Mouse (Mus musculus): ENCODE results near the gene Npvf.
A peak's percentile ranks its signal among the peaks of the same experiment; 100 is the strongest.

Npvf gene

GRCm38 (mm10) chr6:50654356-50654755 is at the start of gene Npvf:
Npvf (minus strand) TSS chr6:50654439.
- DNase-seq, result no peak

DNA sequence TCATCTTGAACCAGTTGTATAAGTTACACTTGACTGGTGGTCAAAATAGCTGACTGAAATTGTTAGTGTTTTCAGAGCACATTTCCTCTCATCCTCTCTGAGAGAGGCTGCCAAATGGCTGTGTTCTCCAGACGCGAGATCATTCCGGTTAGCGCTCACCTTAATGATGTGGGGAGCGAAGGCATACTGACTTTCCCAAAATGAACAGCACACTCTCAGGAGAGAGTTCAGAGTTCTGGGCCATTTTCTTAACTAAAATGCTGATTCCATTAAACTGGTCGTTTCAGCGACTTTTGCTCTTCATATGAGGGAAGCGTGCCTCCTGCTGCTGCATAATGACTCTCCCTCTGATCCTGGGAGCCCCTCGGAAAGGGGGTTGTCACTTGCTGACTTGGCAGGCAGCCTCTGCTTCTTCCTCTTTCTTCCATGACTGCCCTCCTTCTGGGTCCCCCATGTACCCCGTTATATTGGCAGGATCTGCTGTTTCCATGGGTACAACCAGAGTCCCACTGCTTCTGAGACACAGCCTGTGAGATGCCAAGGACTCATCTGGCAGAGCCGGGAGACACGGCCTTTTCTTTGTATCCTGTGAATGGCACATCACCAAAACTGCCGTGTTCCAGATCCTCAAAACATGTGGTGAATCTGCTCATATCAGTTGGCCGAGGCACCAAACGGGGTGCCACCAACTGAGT is 35.0 kb upstream of the Npvf start:
- DNase-seq, result peak in 1 of 2 experiments; percentile 22

DNA sequence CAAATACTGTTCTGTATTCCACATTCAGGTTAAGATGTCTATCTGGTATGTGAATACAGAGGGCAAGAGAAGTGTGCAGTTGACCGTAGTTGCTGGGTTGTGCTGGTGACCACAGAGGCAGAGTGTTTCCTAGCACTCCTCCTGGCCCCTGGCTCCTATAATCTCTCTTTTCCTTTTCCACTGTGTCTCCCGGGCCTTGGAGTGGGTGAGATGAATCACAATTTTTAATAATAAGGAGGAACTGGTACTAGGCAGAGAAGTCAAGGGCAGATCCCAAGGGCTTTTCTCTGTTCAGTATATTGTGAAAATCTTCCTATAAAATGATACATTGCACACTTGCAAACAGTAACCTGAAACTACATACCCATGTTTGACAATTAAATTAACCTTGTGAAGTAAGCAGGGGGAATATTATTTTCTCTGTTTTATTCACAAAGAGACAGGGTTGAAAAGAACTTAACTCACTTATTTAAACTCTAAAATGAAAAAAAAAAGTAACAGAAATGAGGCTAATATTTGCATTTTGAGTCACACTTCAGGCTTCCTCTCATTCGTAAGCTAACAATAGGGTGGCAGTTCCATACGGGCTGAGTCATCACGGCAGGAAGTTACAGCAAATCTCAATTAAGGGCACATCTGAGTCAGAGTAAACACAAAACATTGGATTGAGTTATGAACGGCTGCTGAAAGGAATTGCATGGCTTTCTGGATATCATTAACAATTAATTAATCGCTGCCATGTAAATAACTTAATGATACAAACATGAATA is 30.6 kb upstream of the Npvf start:
- no peak for DNase-seq

DNA sequence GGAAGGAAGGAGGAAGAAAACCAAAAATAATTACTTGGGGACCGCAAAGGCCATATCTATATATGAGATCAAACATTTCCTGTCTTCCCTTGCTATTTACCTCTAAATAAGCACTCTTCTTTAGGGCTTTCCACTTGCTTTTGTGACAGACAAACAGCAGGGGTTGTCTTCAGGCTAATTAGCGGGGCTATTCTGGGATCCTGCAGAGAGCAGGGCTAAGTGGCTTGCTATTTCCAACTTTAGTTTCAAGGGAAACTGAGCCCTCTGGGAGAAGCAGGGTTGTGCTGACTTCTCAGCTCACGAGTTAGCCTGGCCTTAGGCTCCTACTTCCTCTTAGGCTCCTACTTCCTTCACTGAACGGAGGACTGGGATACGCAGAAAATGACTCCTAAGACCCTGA is 27.3 kb upstream of the Npvf start:
- DNase-seq, result no peak

DNA sequence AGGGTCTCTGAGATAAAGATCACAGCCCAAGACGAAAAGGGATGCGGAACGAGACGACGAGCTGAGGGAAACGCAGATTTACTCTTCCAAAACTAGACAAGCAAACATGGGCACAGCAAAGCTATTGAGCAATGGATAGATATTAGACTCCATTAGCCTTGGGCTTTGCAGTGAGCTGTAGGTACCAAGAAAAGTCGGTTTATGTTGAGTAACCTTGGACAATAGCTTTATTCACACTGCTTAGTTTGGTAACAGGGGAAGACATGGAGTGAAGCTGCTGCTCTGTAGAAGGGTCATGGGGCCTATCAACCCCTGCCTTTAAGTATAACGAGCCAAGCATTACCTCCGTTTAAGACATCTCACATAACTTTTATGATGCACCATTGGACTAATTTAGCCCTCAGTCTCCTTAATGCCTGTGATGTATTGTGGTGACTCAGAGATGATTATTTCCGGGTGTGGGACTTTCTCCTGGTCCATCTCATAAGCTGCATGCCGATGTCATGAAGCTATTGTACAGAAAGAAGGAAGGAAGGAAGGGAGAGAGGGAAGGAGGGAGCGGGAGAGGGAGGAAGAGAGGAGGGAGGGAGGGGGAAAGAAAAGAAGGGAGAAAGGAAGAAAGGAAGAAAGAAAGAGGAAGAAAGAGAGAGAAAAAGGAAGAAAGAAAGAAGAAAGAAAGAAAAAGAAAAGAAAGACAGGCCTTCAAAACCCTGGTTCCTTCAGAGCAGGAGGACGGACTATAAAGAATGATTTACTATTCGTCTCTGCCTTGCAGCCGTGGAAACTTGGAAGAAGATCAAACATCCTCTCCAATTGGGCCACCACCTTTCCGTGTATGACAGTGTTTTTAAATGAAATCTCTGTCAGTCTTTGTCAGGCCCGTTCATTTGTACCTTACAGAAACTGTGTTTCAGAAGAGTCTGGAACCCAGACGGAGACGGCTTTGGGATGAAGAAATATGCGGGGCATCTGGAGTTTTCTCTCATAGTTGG is 26.3 kb upstream of the Npvf start:
- DNase-seq, result no peak

DNA sequence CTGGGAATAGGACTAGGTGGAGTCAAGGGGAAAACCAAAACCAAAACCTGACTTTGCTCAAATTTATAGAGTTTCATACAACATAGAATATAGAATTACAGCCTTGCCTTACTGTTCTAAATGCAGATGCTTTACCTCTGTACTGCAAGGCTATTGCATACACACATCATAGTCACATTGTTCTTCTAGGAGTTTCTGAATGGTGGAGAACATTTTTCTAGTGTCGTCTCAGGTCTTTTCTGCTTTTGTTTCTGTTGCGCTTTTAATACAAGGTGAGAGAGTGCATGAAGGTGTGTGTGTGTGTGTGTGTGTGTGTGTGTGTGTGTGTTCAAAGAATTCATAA is 25.2 kb upstream of the Npvf start:
- DNase-seq, result no peak

DNA sequence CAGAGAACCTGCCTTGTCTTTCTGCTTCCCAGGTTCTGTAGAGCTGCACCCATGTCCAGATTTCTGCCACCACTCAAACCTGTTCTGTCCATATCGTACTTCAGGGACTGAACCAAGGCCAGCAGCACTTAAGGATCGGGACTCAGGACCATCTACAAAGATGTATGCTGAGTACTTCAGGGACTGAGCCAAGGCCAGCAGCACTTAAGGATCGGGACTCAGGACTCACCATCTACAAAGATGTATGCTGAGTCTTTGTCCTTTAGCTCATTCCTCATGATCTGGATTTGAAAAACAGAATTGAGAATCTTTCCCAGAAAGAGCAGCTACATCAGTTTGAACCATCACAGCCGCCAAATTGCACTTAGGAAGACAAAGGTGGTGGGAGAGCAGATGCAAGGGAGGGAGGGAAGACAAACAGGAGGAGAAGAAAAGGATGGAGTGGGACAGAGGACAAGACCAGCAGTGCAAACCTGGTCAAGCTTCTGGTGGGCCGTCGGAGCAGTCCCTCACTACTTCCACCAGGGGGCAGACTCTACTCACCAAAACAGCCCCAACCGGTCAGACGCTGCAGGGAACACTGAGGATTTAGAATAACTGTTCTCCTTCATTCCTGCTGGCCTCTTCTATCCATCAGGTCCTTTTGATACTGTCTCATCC is 24.7 kb upstream of the Npvf start:
- peak; percentile 71 to 83 for DNase-seq

GRCm38 (mm10) chr6:50671191-50671590 is 17.0 kb upstream of the Npvf start:
- DNase-seq, result no peak

DNA sequence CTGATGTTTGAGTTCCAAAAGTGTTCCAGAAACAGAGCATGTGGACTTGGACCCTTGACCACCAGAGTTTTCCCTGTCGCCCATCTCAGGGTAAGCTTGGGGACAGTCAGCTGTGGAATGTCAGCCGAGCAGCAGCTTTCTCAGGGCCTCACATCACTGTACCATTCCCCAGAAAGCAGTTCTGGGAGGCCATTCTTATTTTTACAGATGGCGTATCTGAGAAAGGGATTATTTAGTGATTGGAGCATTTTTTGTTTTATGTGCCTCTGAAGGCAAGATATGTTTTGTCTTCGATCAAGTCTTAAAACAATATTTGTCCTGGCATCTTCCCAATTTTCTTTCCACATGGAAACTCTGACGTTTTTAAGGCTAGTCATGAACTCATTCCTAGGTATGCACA is 12.7 kb upstream of the Npvf start:
- no peak for DNase-seq

DNA sequence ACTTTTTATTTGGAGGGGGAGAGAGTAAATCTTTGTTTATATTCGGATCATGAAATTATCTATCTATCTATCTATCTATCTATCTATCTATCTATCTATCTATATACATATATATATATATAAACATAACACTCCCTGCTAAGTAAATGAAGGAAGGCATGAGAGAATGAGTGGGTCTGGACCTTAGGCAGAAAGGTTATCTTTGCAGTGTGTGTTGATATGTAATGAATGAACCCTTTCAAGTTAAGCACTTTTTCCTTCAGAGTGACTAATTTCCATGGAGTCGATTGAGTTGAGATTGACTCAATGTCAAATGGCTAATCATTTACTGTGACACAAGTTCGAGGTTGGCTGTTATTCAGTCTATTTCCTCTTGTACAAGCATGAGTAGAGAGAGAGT is 10.8 kb upstream of the Npvf start:
- no peak for DNase-seq

GRCm38 (mm10) chr6:50664193-50664592 is 10.0 kb upstream of the Npvf start:
- DNase-seq, result no peak

DNA sequence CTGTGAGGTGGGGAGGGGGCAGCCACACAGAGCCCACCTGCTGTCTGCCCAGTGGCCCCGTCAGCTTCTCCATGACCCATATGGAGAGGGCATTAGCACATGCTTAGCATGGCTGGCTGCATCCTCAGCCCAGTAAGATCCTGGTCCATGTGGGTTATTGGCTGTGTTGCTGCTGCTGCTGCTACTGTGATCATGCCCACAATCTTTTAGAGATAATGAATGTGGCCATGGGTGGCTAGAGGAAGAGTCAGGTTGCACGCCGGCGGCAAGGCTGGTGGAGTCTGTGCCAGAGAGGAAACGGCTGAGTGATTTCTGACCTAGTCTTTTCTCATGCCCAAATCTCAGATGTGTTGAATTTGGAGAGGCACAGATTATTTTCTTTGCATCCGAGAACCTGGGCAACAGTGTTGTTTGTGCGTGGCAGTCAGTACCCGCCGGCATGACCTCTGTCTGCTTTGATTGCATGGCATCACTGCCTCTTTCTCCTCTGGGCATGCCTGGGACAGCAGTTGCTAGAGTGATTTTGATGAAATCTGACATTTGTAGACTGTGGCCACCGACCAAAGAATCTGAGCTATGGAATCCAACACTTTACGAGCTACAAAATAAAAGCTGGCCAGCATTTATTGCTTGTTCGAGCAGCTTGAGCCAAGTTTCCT is 8.8 kb upstream of the Npvf start:
- DNase-seq, result peak in 1 of 2 experiments; percentile 25

DNA sequence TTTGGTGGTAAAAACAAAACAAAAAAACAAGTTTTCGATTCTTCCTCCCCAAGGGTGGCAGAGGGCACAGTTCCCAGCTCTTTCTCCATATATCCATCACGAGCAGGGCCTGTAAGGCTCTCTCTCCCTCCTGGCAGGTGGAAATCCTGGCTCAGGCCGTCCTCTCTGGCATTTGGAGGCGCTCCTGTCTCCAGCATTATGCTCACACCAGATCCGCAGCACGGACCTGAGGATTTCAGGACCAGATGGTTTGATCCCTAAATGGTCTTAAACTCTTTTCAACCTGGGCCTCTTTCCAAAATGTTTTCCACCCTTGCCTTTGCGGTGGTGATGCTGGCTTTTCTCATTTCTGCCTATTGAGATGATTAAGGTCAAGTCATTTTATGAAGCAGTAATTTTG is 7.5 kb upstream of the Npvf start:
- DNase-seq, result no peak

- no peak for DNase-seq
Measured at GRCm38 (mm10) chr6:50658466-50658865, 4.2 kb upstream of the Npvf start.

- no peak for DNase-seq
Measured at GRCm38 (mm10) chr6:50658018-50658417, 3.8 kb upstream of the Npvf start.

- no peak for DNase-seq
Measured at GRCm38 (mm10) chr6:50656426-50656825, 2.2 kb upstream of the Npvf start.

GRCm38 (mm10) chr6:50655925-50656324 is 1.7 kb upstream of the Npvf start:
- no peak for DNase-seq

DNA sequence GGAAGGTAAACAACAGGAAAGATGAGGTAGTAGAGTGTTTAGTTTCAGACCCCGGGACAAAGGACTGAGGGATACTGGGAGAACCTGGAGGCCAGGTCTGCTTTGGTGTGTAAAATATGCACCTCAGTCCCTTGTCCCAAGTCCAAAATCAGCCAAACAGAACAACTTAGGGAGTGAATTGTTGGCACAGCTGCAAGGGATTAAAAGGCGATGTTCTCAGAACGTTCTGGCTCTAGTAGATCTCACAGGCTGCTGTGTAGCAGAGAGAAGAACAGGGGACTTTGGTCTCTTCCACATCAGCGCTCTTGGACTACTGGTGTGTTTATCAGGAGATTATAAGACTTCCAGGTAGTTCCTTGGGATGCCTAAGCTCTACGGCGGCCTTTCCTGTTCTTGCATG is 6.6 kb downstream of the Npvf start:
- no peak for DNase-seq

DNA sequence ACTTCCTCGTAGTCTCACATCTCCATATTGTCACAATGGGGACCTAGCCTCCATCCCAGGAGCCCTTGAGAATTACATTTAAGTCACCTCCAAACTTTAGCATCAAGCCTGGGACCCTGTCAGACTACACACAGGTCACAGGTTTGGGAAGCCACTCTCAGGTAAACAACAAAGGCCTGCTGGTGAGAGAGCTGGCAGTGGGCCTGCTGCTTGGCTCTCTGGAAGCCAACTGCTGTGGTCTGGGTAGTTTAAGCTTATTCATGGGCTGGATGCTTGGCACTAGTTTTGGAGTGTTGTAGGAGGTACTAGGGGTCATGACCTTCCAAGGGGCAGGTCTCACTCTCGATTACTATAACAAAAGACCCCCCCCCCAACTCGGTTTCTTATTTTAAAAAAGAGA is 7.6 kb downstream of the Npvf start:
- no peak for DNase-seq

GRCm38 (mm10) chr6:50644701-50645100 is 9.5 kb downstream of the Npvf start:
- DNase-seq, result peak in 1 of 2 experiments; percentile 21

- no peak for DNase-seq
Measured at GRCm38 (mm10) chr6:50641898-50642297, 12.3 kb downstream of the Npvf start.

GRCm38 (mm10) chr6:50640377-50640776 is 13.9 kb downstream of the Npvf start:
- DNase-seq, result no peak
